Mouse (Mus musculus) midbrain, embryonic 10.5 days (tissue): ENCODE measurements around the gene Srebf2. TPM values are rescaled to one million over a fixed set of nuclear protein-coding genes. Genes with fewer than 3 reads are reported as not detected.
A peak's percentile ranks its signal among the peaks of the same experiment; 100 is the strongest.

Experiments used
- DNase-seq: peaks from one replicate; pipeline ENCODE4 v3.0.0-alpha.2; 2017; ENCODE audit warnings: low spot score
- H3K27ac ChIP-seq: fragments of 300-500 bp; sonication (generic); replicated peaks from 2 replicates; pipeline ENCODE4 v1.5.1; 2016; ENCODE audit warnings: mild to moderate bottlenecking
- H3K27me3 ChIP-seq: fragments of 300-500 bp; sonication (generic); 2 replicates; pipeline ENCODE4 v1.6.1; 2016; ENCODE audit warnings: low read depth, mild to moderate bottlenecking; ENCODE audit not compliant: poor library complexity, severe bottlenecking
- H3K36me3 ChIP-seq: fragments of 300-500 bp; sonication (generic); 2 replicates; pipeline ENCODE4 v1.6.1; 2016; ENCODE audit warnings: mild to moderate bottlenecking, moderate library complexity
- H3K4me1 ChIP-seq: fragments of 300-500 bp; sonication (generic); 2 replicates; pipeline ENCODE4 v1.6.1; 2016
- H3K4me3 ChIP-seq: fragments of 300-500 bp; sonication (generic); 2 replicates; pipeline ENCODE4 v1.5.1; 2016; ENCODE audit warnings: mild to moderate bottlenecking, moderate library complexity
- H3K9me3 ChIP-seq: fragments of 300-500 bp; sonication (generic); replicated peaks from 2 replicates; pipeline ENCODE4 v1.6.1; 2016; ENCODE audit warnings: mild to moderate bottlenecking
- WGBS: fragments of 180-500 bp; shearing (Covaris S2); methylation state at CpG from one replicate; pipeline ENCODE4 v1.1.7; 2016; 5-methylcytosine and 5-hydroxymethylcytosine counted together
- polyA plus RNA-seq: library from polyadenylated mRNA; unstranded; fragments of >200 nt; fragmentation: Nextera tagmentation; extraction: Ambion mirVana; gene quantifications from 2 replicates; pipeline ENCODE4 v1.2.1, GENCODE M21; 2016

Gene Srebf2
- polyA plus RNA-seq, 1 experiment from 2014 or later = 214 TPM

GRCm38 (mm10) chr15:82145408-82145807, 1.6 kb upstream of the Srebf2 start:
- no peak for DNase-seq
- no peaks in the 10 kb centered on the region for H3K9me3 ChIP-seq
- H3K27me3 ChIP-seq = no peaks in the 10 kb centered on the region
- WGBS = 56% methylated on average over 2 of the region's 2 CpGs
- H3K4me3 ChIP-seq = peak overlapping the region; percentile 94; the same call in 1 of the 2 replicates
- H3K36me3 ChIP-seq = peaks cover 25% of the 10 kb centered on the region
- H3K4me1 ChIP-seq = peaks cover 50% of the 10 kb centered on the region
- H3K27ac ChIP-seq = peak overlapping the region; percentile 99

GRCm38 (mm10) chr15:82145851-82146769, 871 bp upstream of the Srebf2 start:
- Histone ChIP-seq H3K9me3 (no peaks in the 10 kb centered on the region), H3K4me3 (peak overlapping the region; percentile 94), H3K27me3 (no peaks in the 10 kb centered on the region), H3K4me1 (peaks cover 53% of the 10 kb centered on the region), H3K27ac (peak overlapping the region; percentile 99), H3K36me3 (peaks cover 24% of the 10 kb centered on the region)
- 19% methylated on average over 11 of the region's 11 CpGs for WGBS
- DNase-seq = no peak

- H3K36me3 ChIP-seq = peaks cover 28% of the 10 kb centered on the region
- peaks cover 60% of the 10 kb centered on the region for H3K4me1 ChIP-seq
- H3K27ac ChIP-seq = peak overlapping the region; percentile 99
- 1% methylated on average over 49 of the region's 50 CpGs for WGBS
- H3K27me3 ChIP-seq = no peaks in the 10 kb centered on the region
- DNase-seq = peak; percentile 78
- no peaks in the 10 kb centered on the region for H3K9me3 ChIP-seq
- H3K4me3 ChIP-seq = peak overlapping the region; percentile 94
Observed at GRCm38 (mm10) chr15:82147611-82148111, 680 bp downstream of the Srebf2 start.

GRCm38 (mm10) chr15:82148510-82148911, 1.5 kb downstream of the Srebf2 start:
- H3K9me3 ChIP-seq = no peaks in the 10 kb centered on the region
- no peak for DNase-seq
- whole genome bisulfite sequencing = 38% methylated on average over 9 of the region's 9 CpGs
- peak overlapping the region; percentile 99 for H3K27ac ChIP-seq
- peaks cover 62% of the 10 kb centered on the region for H3K4me1 ChIP-seq
- peak overlapping the region; percentile 94 for H3K4me3 ChIP-seq
- H3K36me3 ChIP-seq = peaks cover 33% of the 10 kb centered on the region
- no peaks in the 10 kb centered on the region for H3K27me3 ChIP-seq

DNA sequence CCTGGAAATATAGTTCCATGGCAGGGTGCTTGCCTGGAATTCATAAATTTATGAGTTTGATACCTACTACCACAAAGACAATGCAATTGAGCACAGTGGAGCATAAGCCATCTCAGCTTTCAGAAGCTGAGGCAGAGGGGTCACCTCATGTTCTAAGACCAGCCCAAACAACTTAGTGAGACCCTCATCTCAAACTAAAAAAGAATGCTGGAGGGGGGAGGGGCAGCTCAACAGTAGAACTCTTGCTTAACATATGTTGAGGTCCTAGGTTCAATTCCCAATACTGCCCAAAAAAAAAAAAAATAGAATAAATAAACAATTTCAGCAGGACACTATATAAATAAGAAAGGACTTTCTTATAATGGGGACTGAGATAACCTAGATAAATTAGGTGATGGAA, 3.1 kb downstream of the Srebf2 start:
- Histone ChIP-seq H3K27ac (no peak overlapping the region), H3K9me3 (no peaks in the 10 kb centered on the region), H3K4me1 (peaks cover 56% of the 10 kb centered on the region), H3K27me3 (no peaks in the 10 kb centered on the region), H3K4me3 (no peak overlapping the region), H3K36me3 (peaks cover 47% of the 10 kb centered on the region)
- DNase-seq = no peak

DNA sequence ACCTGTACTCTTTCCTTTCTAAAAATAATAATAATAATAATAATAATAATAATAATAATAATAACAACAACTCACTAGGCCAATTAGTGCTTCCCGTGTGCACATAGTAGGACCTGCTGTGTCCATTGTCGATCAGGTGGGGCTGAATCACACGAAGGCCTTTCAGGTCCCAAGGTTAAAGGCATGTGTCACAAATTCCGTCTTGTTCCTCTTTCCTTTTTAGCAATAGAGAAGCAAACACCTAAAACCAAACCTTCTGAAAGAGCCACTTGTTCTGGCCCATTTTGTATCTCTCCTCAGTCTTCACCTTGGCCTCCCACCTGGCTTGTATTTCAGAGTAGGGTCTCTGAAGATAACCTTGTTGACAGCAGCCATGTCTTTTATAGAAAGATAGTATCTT, 4.2 kb downstream of the Srebf2 start:
- H3K36me3 ChIP-seq = peaks cover 59% of the 10 kb centered on the region
- H3K27ac ChIP-seq = no peak overlapping the region
- no peak for DNase-seq
- H3K4me1 ChIP-seq = peaks cover 46% of the 10 kb centered on the region
- H3K9me3 ChIP-seq = no peaks in the 10 kb centered on the region
- H3K27me3 ChIP-seq = no peaks in the 10 kb centered on the region
- WGBS = 96% methylated on average over 4 of the region's 4 CpGs
- H3K4me3 ChIP-seq = no peak overlapping the region

DNA sequence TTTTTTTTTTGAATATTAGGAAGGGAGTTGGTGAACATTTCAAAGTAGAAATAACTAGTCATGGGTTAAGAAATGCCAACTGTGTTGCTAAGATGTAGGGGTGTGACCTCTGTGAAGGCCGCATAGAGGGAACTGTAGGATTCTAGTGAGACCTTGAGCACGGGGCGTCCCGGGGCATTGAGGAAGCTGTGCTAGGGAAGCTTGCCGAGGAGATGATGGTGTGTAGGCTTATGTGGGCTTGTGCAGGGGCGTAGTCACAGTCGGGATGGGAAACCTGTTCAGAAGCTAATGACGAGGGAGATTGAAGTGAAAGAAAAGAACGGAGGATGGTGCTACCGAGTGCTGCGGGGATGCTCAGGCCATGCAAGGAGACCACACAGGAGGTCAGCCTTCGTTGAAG, 5.0 kb downstream of the Srebf2 start:
- H3K36me3 ChIP-seq = peaks cover 67% of the 10 kb centered on the region
- 90% methylated on average over 12 of the region's 12 CpGs for WGBS
- H3K4me1 ChIP-seq = peaks cover 39% of the 10 kb centered on the region
- H3K4me3 ChIP-seq = no peak overlapping the region
- no peak overlapping the region for H3K27ac ChIP-seq
- DNase-seq = no peak
- H3K9me3 ChIP-seq = no peaks in the 10 kb centered on the region
- H3K27me3 ChIP-seq = no peaks in the 10 kb centered on the region

- no peaks in the 10 kb centered on the region for H3K9me3 ChIP-seq
- H3K4me1 ChIP-seq = peaks cover 39% of the 10 kb centered on the region
- H3K27me3 ChIP-seq = no peaks in the 10 kb centered on the region
- H3K36me3 ChIP-seq = peaks cover 71% of the 10 kb centered on the region
- no peak overlapping the region for H3K27ac ChIP-seq
- H3K4me3 ChIP-seq = no peak overlapping the region
- no peak for DNase-seq
- WGBS = 91% methylated on average over 7 of the region's 7 CpGs
Observed at GRCm38 (mm10) chr15:82152435-82152834, 5.5 kb downstream of the Srebf2 start.

DNA sequence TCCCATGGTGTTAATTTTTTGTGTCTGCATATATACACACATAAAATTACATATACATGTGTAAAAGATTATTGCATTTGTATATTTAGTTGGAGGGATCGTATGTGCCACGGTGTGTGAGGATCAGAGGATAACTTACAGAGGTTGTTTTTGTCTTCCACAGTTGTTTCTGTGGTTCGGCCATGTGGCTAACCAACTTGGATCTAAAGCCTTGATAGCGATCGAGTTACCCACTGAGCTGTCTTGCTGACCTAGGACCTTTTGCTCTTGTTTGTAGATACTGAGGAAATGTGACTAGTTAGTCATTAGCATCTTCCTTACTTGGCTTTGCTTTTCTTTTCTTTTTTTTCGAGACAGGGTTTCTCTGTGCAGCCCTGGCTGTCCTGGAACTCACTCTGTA, 9.3 kb downstream of the Srebf2 start:
- Histone ChIP-seq H3K36me3 (peaks cover 69% of the 10 kb centered on the region), H3K4me3 (no peak overlapping the region), H3K9me3 (no peaks in the 10 kb centered on the region), H3K27ac (no peak overlapping the region), H3K4me1 (peaks cover 53% of the 10 kb centered on the region), H3K27me3 (no peaks in the 10 kb centered on the region)
- DNase-seq = no peak
- 90% methylated on average over 6 of the region's 6 CpGs for WGBS

- no peak for DNase-seq
- H3K4me3 ChIP-seq = no peak overlapping the region
- WGBS = 95% methylated on average over 10 of the region's 10 CpGs
- H3K27ac ChIP-seq = no peak overlapping the region
- peaks cover 56% of the 10 kb centered on the region for H3K4me1 ChIP-seq
- H3K27me3 ChIP-seq = no peaks in the 10 kb centered on the region
- no peaks in the 10 kb centered on the region for H3K9me3 ChIP-seq
- peaks cover 64% of the 10 kb centered on the region for H3K36me3 ChIP-seq
Observed at GRCm38 (mm10) chr15:82156902-82157301, 9.9 kb downstream of the Srebf2 start.

DNA sequence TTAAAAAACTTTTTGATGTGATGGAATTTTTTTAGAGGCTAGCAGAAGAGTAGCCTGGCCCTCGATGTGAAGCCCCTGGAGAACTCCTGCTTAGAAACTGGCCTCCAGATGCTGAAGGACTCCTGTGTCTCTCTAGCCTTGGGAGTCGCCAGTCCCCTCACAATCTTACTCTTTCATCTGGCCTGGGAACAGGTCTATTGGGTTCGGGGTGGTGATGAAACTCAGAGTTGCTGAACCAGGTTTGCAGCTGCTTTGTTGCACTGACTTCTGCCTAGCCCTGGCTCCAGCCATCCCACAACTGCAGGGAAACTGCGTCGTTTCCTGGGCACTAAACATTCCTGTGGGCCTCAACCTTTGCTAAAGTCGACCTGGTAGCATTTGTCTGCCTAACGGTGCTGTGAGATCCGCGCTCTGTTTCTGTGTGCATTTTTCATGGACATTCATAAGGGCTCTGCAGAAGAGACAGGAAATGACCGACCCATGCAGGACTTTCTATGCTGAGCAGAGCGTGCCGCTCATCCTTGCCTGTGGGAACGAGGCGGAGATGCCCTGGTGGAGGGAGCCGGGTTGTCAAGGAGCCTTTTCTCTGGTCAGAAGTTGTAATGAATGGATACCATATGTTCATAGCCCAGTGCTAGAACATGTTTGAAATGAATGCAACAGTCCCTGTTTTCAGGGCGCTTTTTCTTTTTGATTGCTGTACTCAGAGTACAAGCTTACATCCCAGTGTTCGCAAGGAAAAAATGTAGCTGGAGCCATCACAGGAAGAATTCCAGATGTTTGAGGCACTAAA, 11.5 kb downstream of the Srebf2 start:
- no peak for DNase-seq
- Histone ChIP-seq H3K27me3 (no peaks in the 10 kb centered on the region), H3K4me3 (no peak overlapping the region), H3K9me3 (no peaks in the 10 kb centered on the region), H3K27ac (0 out of 2 replicates have a peak overlapping the region, but pooled peaks have one; percentile 28), H3K4me1 (peaks cover 54% of the 10 kb centered on the region), H3K36me3 (peaks cover 52% of the 10 kb centered on the region)
- 84% methylated on average over 17 of the region's 17 CpGs for WGBS

- DNase-seq = no peak
- 87% methylated on average over 9 of the region's 9 CpGs for WGBS
- no peak overlapping the region for H3K4me3 ChIP-seq
- H3K36me3 ChIP-seq = peaks cover 42% of the 10 kb centered on the region
- no peaks in the 10 kb centered on the region for H3K27me3 ChIP-seq
- H3K4me1 ChIP-seq = peaks cover 61% of the 10 kb centered on the region
- no peaks in the 10 kb centered on the region for H3K9me3 ChIP-seq
- H3K27ac ChIP-seq = no peak overlapping the region
Observed at GRCm38 (mm10) chr15:82159471-82159870, 12.5 kb downstream of the Srebf2 start.
